Mouse (Mus musculus) hindbrain, embryonic 16.5 days (tissue): Measurements from ENCODE around the gene Nr1d1. TPM values are rescaled to one million over a fixed set of nuclear protein-coding genes. Genes with fewer than 3 reads are reported as not detected.

Experiments
- ATAC-seq: fragments of 200-750 bp; cut with Nextera tagmentation; 2 replicates; pipeline ENCODE4 v1.8.0; 2017; ENCODE audit warnings: moderate TSS enrichment, moderate library complexity
- H3K27ac ChIP-seq: fragments of 300-500 bp; sonication (generic); 2 replicates; pipeline ENCODE4 v1.5.1; 2014; ENCODE audit warnings: low read depth, mild to moderate bottlenecking, control low read depth, low read length, moderate library complexity
- H3K27me3 ChIP-seq: fragments of 300-500 bp; sonication (generic); replicated peaks from 2 replicates; pipeline ENCODE4 v1.6.1; 2014; ENCODE audit warnings: low read length; ENCODE audit not compliant: control insufficient read depth, insufficient read depth
- H3K36me3 ChIP-seq: fragments of 300-500 bp; sonication (generic); 2 replicates; pipeline ENCODE4 v1.6.1; 2014; ENCODE audit warnings: mild to moderate bottlenecking, low read length, moderate library complexity, mixed read lengths; ENCODE audit not compliant: control insufficient read depth, insufficient read depth
- H3K4me1 ChIP-seq: fragments of 300-500 bp; sonication (generic); 2 replicates; pipeline ENCODE4 v1.6.1; 2014; ENCODE audit warnings: low read depth, low read length; ENCODE audit not compliant: control insufficient read depth, insufficient read depth
- H3K4me2 ChIP-seq: fragments of 300-500 bp; sonication (generic); 2 replicates; pipeline ENCODE4 v1.6.1; 2014; ENCODE audit warnings: mild to moderate bottlenecking, low read length, control low read depth, moderate library complexity
- H3K4me3 ChIP-seq: fragments of 300-500 bp; sonication (generic); 2 replicates; pipeline ENCODE4 v1.5.1; 2014; ENCODE audit warnings: mild to moderate bottlenecking, low read length, control low read depth, moderate library complexity
- H3K9ac ChIP-seq: fragments of 300-500 bp; sonication (generic); 2 replicates; pipeline ENCODE4 v1.6.1; 2014; ENCODE audit warnings: low read depth, mild to moderate bottlenecking, control low read depth, low read length, moderate library complexity
- H3K9me3 ChIP-seq: fragments of 300-500 bp; sonication (generic); 2 replicates; pipeline ENCODE4 v1.6.1; 2014; ENCODE audit warnings: mild to moderate bottlenecking, low read length, moderate library complexity; ENCODE audit not compliant: control insufficient read depth
- WGBS: fragments of 180-500 bp; shearing (Covaris S2); extraction: QIAGEN DNeasy Blood & Tissue Kit; methylation state at CpG from one replicate; pipeline ENCODE4 v1.1.7; 2014; 5-methylcytosine and 5-hydroxymethylcytosine counted together
- polyA plus RNA-seq: library from polyadenylated mRNA; unstranded; fragments of >200 nt; fragmentation: Nextera tagmentation; extraction: Ambion mirVana; gene quantifications from 2 replicates; pipeline ENCODE4 v1.2.1, GENCODE M21; 2015

Nr1d1 gene
- polyA plus RNA-seq, 1 experiment from 2014 or later, result 4.9 TPM

GRCm38 (mm10) chr11:98785214-98785613, 10.1 kb upstream of the Nr1d1 start:
- no peak overlapping the region for H3K4me3 ChIP-seq
- no peak overlapping the region for H3K4me2 ChIP-seq
- ATAC-seq, result no peak
- H3K9me3 ChIP-seq, result no peaks in the 10 kb centered on the region
- peaks cover 36% of the 10 kb centered on the region for H3K4me1 ChIP-seq
- H3K27ac ChIP-seq, result peak overlapping the region; percentile 19
- H3K36me3 ChIP-seq, result no peaks in the 10 kb centered on the region
- no peaks in the 10 kb centered on the region for H3K27me3 ChIP-seq
- WGBS, result 65% methylated on average over 10 of the region's 10 CpGs
- H3K9ac ChIP-seq, result peak overlapping the region; percentile 4; the same call in 1 of the 2 replicates

- no peaks in the 10 kb centered on the region for H3K27me3 ChIP-seq
- no peaks in the 10 kb centered on the region for H3K36me3 ChIP-seq
- H3K4me2 ChIP-seq, result no peak overlapping the region
- no peaks in the 10 kb centered on the region for H3K9me3 ChIP-seq
- H3K4me1 ChIP-seq, result peaks cover 32% of the 10 kb centered on the region
- no peak for ATAC-seq
- WGBS, result 68% methylated on average over 4 of the region's 4 CpGs
- H3K9ac ChIP-seq, result no peak overlapping the region
- no peak overlapping the region for H3K27ac ChIP-seq
- H3K4me3 ChIP-seq, result no peak overlapping the region
These were observed 9.0 kb upstream of the Nr1d1 start for GRCm38 (mm10) chr11:98784139-98784538.

- 1% methylated on average over 20 of the region's 20 CpGs for WGBS
- Histone ChIP-seq H3K4me2 (peak overlapping the region; percentile 50), H3K4me1 (peaks cover 32% of the 10 kb centered on the region), H3K36me3 (no peaks in the 10 kb centered on the region), H3K9ac (peak overlapping the region; percentile 43; the same call in 1 of the 2 replicates), H3K9me3 (no peaks in the 10 kb centered on the region), H3K4me3 (peak overlapping the region; percentile 15; the same call in 1 of the 2 replicates), H3K27ac (peak overlapping the region; percentile 68), H3K27me3 (no peaks in the 10 kb centered on the region)
- ATAC-seq, result peak; percentile 35
These were observed 8.1 kb upstream of the Nr1d1 start for GRCm38 (mm10) chr11:98783236-98783696.

GRCm38 (mm10) chr11:98782651-98783235, 7.6 kb upstream of the Nr1d1 start:
- no peaks in the 10 kb centered on the region for H3K36me3 ChIP-seq
- peak overlapping the region; percentile 50 for H3K4me2 ChIP-seq
- no peak overlapping the region; the same call in 1 of the 2 replicates for H3K4me3 ChIP-seq
- H3K27me3 ChIP-seq, result no peaks in the 10 kb centered on the region
- peak overlapping the region; percentile 68 for H3K27ac ChIP-seq
- H3K9ac ChIP-seq, result peak overlapping the region; percentile 20; the same call in 1 of the 2 replicates
- WGBS, result 5% methylated on average over 17 of the region's 17 CpGs
- H3K9me3 ChIP-seq, result no peaks in the 10 kb centered on the region
- H3K4me1 ChIP-seq, result peaks cover 32% of the 10 kb centered on the region
- no peak for ATAC-seq

GRCm38 (mm10) chr11:98781851-98782512, 6.8 kb upstream of the Nr1d1 start:
- WGBS, result 14% methylated on average over 12 of the region's 14 CpGs
- H3K9ac ChIP-seq, result peak overlapping the region; percentile 42; the same call in 1 of the 2 replicates
- H3K27me3 ChIP-seq, result no peaks in the 10 kb centered on the region
- no peak for ATAC-seq
- no peaks in the 10 kb centered on the region for H3K9me3 ChIP-seq
- no peaks in the 10 kb centered on the region for H3K36me3 ChIP-seq
- no peak overlapping the region for H3K4me2 ChIP-seq
- no peak overlapping the region for H3K4me3 ChIP-seq
- peaks cover 34% of the 10 kb centered on the region for H3K4me1 ChIP-seq
- H3K27ac ChIP-seq, result peak overlapping the region; percentile 68

- Histone ChIP-seq H3K27ac (no peak overlapping the region), H3K36me3 (no peaks in the 10 kb centered on the region), H3K4me3 (no peak overlapping the region), H3K4me1 (peaks cover 50% of the 10 kb centered on the region), H3K4me2 (no peak overlapping the region), H3K9me3 (no peaks in the 10 kb centered on the region), H3K27me3 (no peaks in the 10 kb centered on the region), H3K9ac (no peak overlapping the region)
- no peak for ATAC-seq
These were observed 2.8 kb upstream of the Nr1d1 start for GRCm38 (mm10) chr11:98777888-98778287.

- no peaks in the 10 kb centered on the region for H3K27me3 ChIP-seq
- H3K9me3 ChIP-seq, result no peaks in the 10 kb centered on the region
- H3K27ac ChIP-seq, result peak overlapping the region; percentile 26
- H3K4me3 ChIP-seq, result no peak overlapping the region
- WGBS, result 10% methylated on average over 9 of the region's 9 CpGs
- peaks cover 43% of the 10 kb centered on the region for H3K4me1 ChIP-seq
- no peaks in the 10 kb centered on the region for H3K36me3 ChIP-seq
- peak overlapping the region; percentile 20 for H3K4me2 ChIP-seq
- no peak for ATAC-seq
- H3K9ac ChIP-seq, result peak overlapping the region; percentile 35
These were observed 1.9 kb upstream of the Nr1d1 start for GRCm38 (mm10) chr11:98776843-98777590.

- no peak for ATAC-seq
- H3K9ac ChIP-seq, result peak overlapping the region; percentile 25
- H3K9me3 ChIP-seq, result no peaks in the 10 kb centered on the region
- H3K4me1 ChIP-seq, result peaks cover 36% of the 10 kb centered on the region
- no peak overlapping the region for H3K4me3 ChIP-seq
- WGBS, result 56% methylated on average over 12 of the region's 12 CpGs
- peaks cover 5% of the 10 kb centered on the region for H3K36me3 ChIP-seq
- H3K27ac ChIP-seq, result peak overlapping the region; percentile 26
- H3K27me3 ChIP-seq, result no peaks in the 10 kb centered on the region
- H3K4me2 ChIP-seq, result peak overlapping the region; percentile 98
These were observed 1.1 kb upstream of the Nr1d1 start for GRCm38 (mm10) chr11:98776052-98776764.
